ENCODE assay signal across 22 mouse cellular contexts in the genomic region with DNA sequence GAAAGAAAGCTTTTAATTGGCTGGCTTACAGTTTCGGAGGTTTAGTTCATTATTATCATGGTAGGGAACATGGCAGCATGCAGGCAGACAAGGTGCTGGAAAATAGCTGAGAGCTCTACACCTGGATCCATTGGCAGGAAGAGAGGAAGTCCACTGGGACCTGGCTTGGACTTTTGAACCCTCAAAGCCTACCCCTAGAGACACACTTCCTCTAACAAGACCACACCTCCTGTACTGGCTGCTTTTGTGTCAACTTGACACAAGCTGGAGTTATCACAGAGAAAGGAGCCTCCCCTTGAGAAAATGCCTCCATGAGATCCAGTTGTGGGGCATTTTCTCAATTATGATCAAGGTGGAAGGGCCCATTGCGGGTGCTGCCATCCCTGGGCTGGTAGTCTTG. TPM values are rescaled to one million over a fixed set of nuclear protein-coding genes. Genes with fewer than 3 reads are reported as not detected.
DNase-seq lines count a peak whose midpoint lies in the region; ATAC-seq and TF ChIP-seq lines count a peak whose summit lies in the region.
"Had no signal": no experiment of that assay in that cellular context is flagged by ENCODE, and none has a peak within 500 bp of the region (broad histone marks: within the 10 kb centered on the region; RNA-seq: fewer than 3 reads in every experiment).

No protein-coding gene starts in this region.

- DNase-seq in liver, embryonic 11.5 days (ENCODE audit: low spot score): no peak
- DNase-seq in layer of hippocampus, adult 8-10 months (ENCODE audit: low spot score in 2 of 2): no peak
- no peak for DNase-seq in left cerebral cortex, adult 2 months (ENCODE audit: extremely low spot score in 1 of 2, low spot score in 2 of 2)
- DNase-seq: adrenal gland, postnatal 14 days; cerebellum, adult 2 months; cerebellum, postnatal 36 days; embryo, embryonic 11 days; heart, postnatal 14 days; kidney, adult 9 months; kidney, postnatal 36 days; layer of hippocampus, adult 9-11 months; lung, embryonic 14.5 days; right cerebral cortex, adult 18-20 months had no signal

- no peaks in the 10 kb centered on the region for H3K9me3 ChIP-seq in liver, embryonic 12.5 days (replicated peaks)
- H3K9me3 ChIP-seq in liver, embryonic 11.5 days (ENCODE audit: control insufficient read depth, low read length): no peaks in the 10 kb centered on the region
- no peaks in the 10 kb centered on the region for H3K9me3 ChIP-seq in intestine, embryonic 15.5 days
- H3K9me3 ChIP-seq in heart, embryonic 11.5 days (replicated peaks; ENCODE audit: control insufficient read depth, low read length): no peaks in the 10 kb centered on the region
- H3K9me3 ChIP-seq: embryonic facial prominence, embryonic 15.5 days; heart, embryonic 13.5 days; hindbrain, embryonic 12.5 days; neural tube, embryonic 15.5 days had no signal

- 89% methylated on average over 2 of the region's 2 CpGs for WGBS in liver, embryonic 12.5 days (ENCODE audit: insufficient replicate concordance)
- 87% methylated on average over 2 of the region's 2 CpGs for WGBS in liver, embryonic 11.5 days
- WGBS in intestine, embryonic 15.5 days: 91% methylated on average over 2 of the region's 2 CpGs
- WGBS in heart, embryonic 11.5 days (ENCODE audit: insufficient replicate concordance): 98% methylated on average over 2 of the region's 2 CpGs

- H3K9ac ChIP-seq in liver, embryonic 12.5 days: no peak overlapping the region
- no peak overlapping the region for H3K9ac ChIP-seq in liver, embryonic 11.5 days (ENCODE audit: low read depth, low read length)
- no peak overlapping the region for H3K9ac ChIP-seq in intestine, embryonic 15.5 days
- H3K9ac ChIP-seq in heart, embryonic 11.5 days (ENCODE audit: low read depth, low read length): no peak overlapping the region
- H3K9ac ChIP-seq: embryonic facial prominence, embryonic 15.5 days; heart, embryonic 13.5 days; hindbrain, embryonic 12.5 days; lung, embryonic 14.5 days; neural tube, embryonic 15.5 days had no signal

- H3K4me3 ChIP-seq in liver, embryonic 12.5 days: no peak overlapping the region
- no peak overlapping the region for H3K4me3 ChIP-seq in liver, embryonic 11.5 days (ENCODE audit: low read depth, low read length)
- H3K4me3 ChIP-seq in intestine, embryonic 15.5 days (replicated peaks): no peak overlapping the region
- H3K4me3 ChIP-seq in left cerebral cortex, adult 2 months: no peak overlapping the region
- no peak overlapping the region for H3K4me3 ChIP-seq in heart, embryonic 11.5 days (ENCODE audit: low read depth, low read length)
- H3K4me3 ChIP-seq: embryonic facial prominence, embryonic 15.5 days; heart, embryonic 13.5 days; hindbrain, embryonic 12.5 days; neural tube, embryonic 15.5 days had no signal

- H3K36me3 ChIP-seq in liver, embryonic 12.5 days: peaks cover 47% of the 10 kb centered on the region
- H3K36me3 ChIP-seq in liver, embryonic 11.5 days (ENCODE audit: control insufficient read depth, insufficient read depth, low read length): peaks cover 4% of the 10 kb centered on the region
- H3K36me3 ChIP-seq in intestine, embryonic 15.5 days: peaks cover 7% of the 10 kb centered on the region; the same call in 1 of the 2 replicates
- H3K36me3 ChIP-seq in heart, embryonic 11.5 days (ENCODE audit: control insufficient read depth, insufficient read depth, low read length): peaks cover 4% of the 10 kb centered on the region

- intact Hi-C loops in left cerebral cortex, adult 2 months (cut with DNase I): no loop called here

- no peak overlapping the region for H3K4me2 ChIP-seq in liver, embryonic 12.5 days
- no peak overlapping the region for H3K4me2 ChIP-seq in liver, embryonic 11.5 days
- H3K4me2 ChIP-seq in intestine, embryonic 15.5 days (replicated peaks): no peak overlapping the region
- no peak overlapping the region for H3K4me2 ChIP-seq in heart, embryonic 11.5 days
- H3K4me2 ChIP-seq: embryonic facial prominence, embryonic 15.5 days; heart, embryonic 13.5 days; hindbrain, embryonic 12.5 days; lung, embryonic 14.5 days; neural tube, embryonic 15.5 days had no signal

- peaks cover 37% of the 10 kb centered on the region for H3K4me1 ChIP-seq in liver, embryonic 12.5 days
- H3K4me1 ChIP-seq in liver, embryonic 11.5 days (replicated peaks; ENCODE audit: control insufficient read depth, insufficient read depth, low read length): peaks cover 15% of the 10 kb centered on the region; the same call in 1 of the 2 replicates
- 0 out of 2 replicates have a peak, but pooled peaks cover 4% of the 10 kb centered on the region for H3K4me1 ChIP-seq in intestine, embryonic 15.5 days (replicated peaks)
- H3K4me1 ChIP-seq in heart, embryonic 11.5 days (ENCODE audit: control insufficient read depth, insufficient read depth, low read length): no peaks in the 10 kb centered on the region
- H3K4me1 ChIP-seq: embryonic facial prominence, embryonic 15.5 days; hindbrain, embryonic 12.5 days; neural tube, embryonic 15.5 days had no signal

- H3K27ac ChIP-seq in liver, embryonic 12.5 days: peak overlapping the region; percentile 62; the same call in 1 of the 2 replicates
- no peak overlapping the region for H3K27ac ChIP-seq in liver, embryonic 11.5 days (ENCODE audit: low read depth, low read length)
- no peak overlapping the region for H3K27ac ChIP-seq in intestine, embryonic 15.5 days
- no peak overlapping the region for H3K27ac ChIP-seq in left cerebral cortex, adult 2 months
- H3K27ac ChIP-seq in heart, embryonic 11.5 days (ENCODE audit: low read depth, low read length): no peak overlapping the region
- H3K27ac ChIP-seq: embryonic facial prominence, embryonic 15.5 days; heart, embryonic 13.5 days; hindbrain, embryonic 12.5 days; neural tube, embryonic 15.5 days had no signal

- no peak for TF ChIP-seq CTCF in left cerebral cortex, adult 2 months (IDR thresholded peaks at IDR 0.05)

- no peak for ATAC-seq in liver, embryonic 12.5 days
- ATAC-seq in liver, embryonic 11.5 days (replicated peaks; ENCODE audit: low FRiP score): no peak
- ATAC-seq in intestine, embryonic 15.5 days: peak; percentile 83
- ATAC-seq in megakaryocyte, adult 5-6 weeks (ENCODE audit: poor library complexity, severe bottlenecking): peak; percentile 62
- no peak for ATAC-seq in heart, embryonic 11.5 days (replicated peaks; ENCODE audit: insufficient number of reproducible peaks, low FRiP score, low TSS enrichment)
- ATAC-seq: forebrain, embryonic 14.5 days had no signal

- H3K27me3 ChIP-seq in liver, embryonic 12.5 days (replicated peaks): no peaks in the 10 kb centered on the region
- no peaks in the 10 kb centered on the region for H3K27me3 ChIP-seq in liver, embryonic 11.5 days (replicated peaks; ENCODE audit: control insufficient read depth, insufficient read depth, low read length)
- H3K27me3 ChIP-seq in intestine, embryonic 15.5 days (replicated peaks): no peaks in the 10 kb centered on the region
- no peaks in the 10 kb centered on the region for H3K27me3 ChIP-seq in heart, embryonic 11.5 days (ENCODE audit: control insufficient read depth, insufficient read depth, low read length)
- H3K27me3 ChIP-seq: embryonic facial prominence, embryonic 15.5 days; heart, embryonic 13.5 days; hindbrain, embryonic 12.5 days; neural tube, embryonic 15.5 days had no signal

RNA-seq across cellular contexts. Expression of gene Socs4, which starts 8.5 kb away (rescaled TPM):
- polyA plus RNA-seq in liver, embryonic 12.5 days (2016; fragmentation: Nextera tagmentation; extraction: Ambion mirVana): 3.0 and 4.3 TPM in 2 replicates
- polyA plus RNA-seq in liver, embryonic 11.5 days (2014; fragmentation: Nextera tagmentation; extraction: Ambion mirVana): 4.6 and 4.8 TPM in 2 replicates
- 4.2 and 4.8 TPM in 2 replicates for polyA plus RNA-seq in intestine, embryonic 15.5 days (2015; fragmentation: Nextera tagmentation; extraction: Ambion mirVana)
- 20.3 and 23.5 TPM in 2 replicates for total RNA-seq in megakaryocyte, adult 5-6 weeks (2015)
- total RNA-seq in megakaryocyte, adult 5-6 weeks (2017): 15.7 and 18.1 TPM in 2 replicates
- total RNA-seq in layer of hippocampus, adult 8-10 months (2022): 10 to 100 TPM; 11.0 to 12.3 (median 12.1) TPM
- 10 to 100 TPM; 11.7 to 14.6 TPM for total RNA-seq in left cerebral cortex, adult 2 months (2021)
- polyA plus RNA-seq in heart, embryonic 11.5 days (2014; fragmentation: Nextera tagmentation; extraction: Ambion mirVana): 3.0 and 3.9 TPM in 2 replicates

RNA-seq across cellular contexts. Expression of gene Wdhd1, which starts 8.6 kb away (rescaled TPM):
- 58.1 and 58.9 TPM in 2 replicates for polyA plus RNA-seq in liver, embryonic 12.5 days (2016; fragmentation: Nextera tagmentation; extraction: Ambion mirVana)
- 65.7 and 68.8 TPM in 2 replicates for polyA plus RNA-seq in liver, embryonic 11.5 days (2014; fragmentation: Nextera tagmentation; extraction: Ambion mirVana)
- polyA plus RNA-seq in intestine, embryonic 15.5 days (2015; fragmentation: Nextera tagmentation; extraction: Ambion mirVana): 25.1 and 28.4 TPM in 2 replicates
- total RNA-seq in megakaryocyte, adult 5-6 weeks (2015): 28.1 and 30.4 TPM in 2 replicates
- 66.9 and 71.0 TPM in 2 replicates for total RNA-seq in megakaryocyte, adult 5-6 weeks (2017)
- total RNA-seq in layer of hippocampus, adult 8-10 months (2022): 10 to 100 TPM in 1 of 4 experiments, 1 to 10 TPM in 3; 6.5 to 10.5 (median 7.2) TPM
- total RNA-seq in left cerebral cortex, adult 2 months (2021): 1 to 10 TPM; 4.9 to 6.8 TPM
- polyA plus RNA-seq in heart, embryonic 11.5 days (2014; fragmentation: Nextera tagmentation; extraction: Ambion mirVana): 22.1 and 25.8 TPM in 2 replicates

RNA-seq across cellular contexts. Expression of gene Mapk1ip1l, which starts 12.8 kb away (rescaled TPM):
- polyA plus RNA-seq in liver, embryonic 12.5 days (2016; fragmentation: Nextera tagmentation; extraction: Ambion mirVana): 45.1 and 49.6 TPM in 2 replicates
- 84.7 and 88.8 TPM in 2 replicates for polyA plus RNA-seq in liver, embryonic 11.5 days (2014; fragmentation: Nextera tagmentation; extraction: Ambion mirVana)
- polyA plus RNA-seq in intestine, embryonic 15.5 days (2015; fragmentation: Nextera tagmentation; extraction: Ambion mirVana): 61.5 and 63.4 TPM in 2 replicates
- total RNA-seq in megakaryocyte, adult 5-6 weeks (2015): 65.7 and 68.3 TPM in 2 replicates
- total RNA-seq in megakaryocyte, adult 5-6 weeks (2017): 42.3 and 49.4 TPM in 2 replicates
- total RNA-seq in layer of hippocampus, adult 8-10 months (2022): 10 to 100 TPM; 54.3 to 66.2 (median 61.8) TPM
- 10 to 100 TPM; 46.7 to 51.9 TPM for total RNA-seq in left cerebral cortex, adult 2 months (2021)
- 65.1 and 70.4 TPM in 2 replicates for polyA plus RNA-seq in heart, embryonic 11.5 days (2014; fragmentation: Nextera tagmentation; extraction: Ambion mirVana)

Comparison
In these comparisons a context has a peak if more than half of its experiments do, and no peak if none do; other contexts are left out.
1. ATAC-seq: peak in intestine, embryonic 15.5 days (single experiment) and megakaryocyte, adult 5-6 weeks (single experiment); none in liver, embryonic 12.5 days (single experiment), liver, embryonic 11.5 days (single experiment) and heart, embryonic 11.5 days (single experiment).